Mouse (Mus musculus) MEL (cell line): ENCODE measurements around the gene Dyrk1b. TPM values are rescaled to one million over a fixed set of nuclear protein-coding genes. Genes with fewer than 3 reads are reported as not detected.
A peak's percentile ranks its signal among the peaks of the same experiment; 100 is the strongest.

Experiments
- DNase-seq: peaks from one replicate; pipeline ENCODE4 v3.0.0; 2011; ENCODE audit warnings: low read depth, low spot score
- H3K27ac ChIP-seq: 2 replicates; pipeline ENCODE4 v1.5.1; 2012; ENCODE audit warnings: low read depth, mild to moderate bottlenecking, control low read depth, low read length, moderate library complexity; ENCODE audit not compliant: control insufficient read depth
- H3K27me3 ChIP-seq, 2 experiments: fragments of 150-350 bp in 1 of 2; sonication (generic) in 1 of 2; 2 replicates each; pipeline ENCODE4 v1.6.1; 2012; ENCODE audit warnings: low read length in 2 of 2, mild to moderate bottlenecking in 2 of 2, improper control_type of control experiment in 1 of 2, moderate library complexity in 1 of 2; ENCODE audit not compliant: insufficient read depth in 2 of 2, control insufficient read depth in 1 of 2
- H3K36me3 ChIP-seq, 2 experiments: 2 replicates each; pipeline ENCODE4 v1.6.1; 2012 to 2014; ENCODE audit warnings: low read length in 2 of 2, improper control_type of control experiment in 1 of 2, inconsistent platforms in 1 of 2, mild to moderate bottlenecking in 1 of 2; ENCODE audit not compliant: insufficient read depth in 2 of 2, control insufficient read depth in 1 of 2
- H3K4me1 ChIP-seq, 2 experiments: fragments of 150-350 bp in 1 of 2; sonication (generic) in 1 of 2; 2 replicates each; pipeline ENCODE4 v1.6.1; 2012; ENCODE audit warnings: low read length in 2 of 2, improper control_type of control experiment in 1 of 2, mild to moderate bottlenecking in 1 of 2; ENCODE audit not compliant: insufficient read depth in 2 of 2, control insufficient read depth in 1 of 2
- H3K4me3 ChIP-seq, 2 experiments: fragments of 150-350 bp in 1 of 2; sonication (generic) in 1 of 2; 2 replicates each; pipeline ENCODE4 v1.5.1; 2012; ENCODE audit warnings: low read depth in 2 of 2, low read length in 2 of 2, mild to moderate bottlenecking in 2 of 2, moderate library complexity in 2 of 2, control low read depth in 1 of 2, improper control_type of control experiment in 1 of 2; ENCODE audit not compliant: control insufficient read depth in 1 of 2, insufficient read depth in 1 of 2
- H3K79me2 ChIP-seq: 2 replicates; pipeline ENCODE4 v1.6.1; 2012; ENCODE audit warnings: mild to moderate bottlenecking, low read length, moderate library complexity; ENCODE audit not compliant: control insufficient read depth, poor library complexity, insufficient read depth
- H3K9ac ChIP-seq: 2 replicates; pipeline ENCODE4 v1.6.1; 2012; ENCODE audit warnings: low read depth, mild to moderate bottlenecking, control low read depth, low read length, moderate library complexity; ENCODE audit not compliant: control insufficient read depth, poor library complexity, severe bottlenecking
- H3K9me3 ChIP-seq: fragments of 150-350 bp; sonication (generic); replicated peaks from 2 replicates; pipeline ENCODE4 v1.6.1; 2012; ENCODE audit warnings: mild to moderate bottlenecking, low read length, improper control_type of control experiment, moderate library complexity; ENCODE audit not compliant: insufficient read depth
- BHLHE40 ChIP-seq: IDR thresholded peaks from 2 replicates; pipeline ENCODE4 v1.6.1; 2012; ENCODE audit warnings: low read depth, mild to moderate bottlenecking, inconsistent platforms, low read length, improper control_type of control experiment, borderline replicate concordance
- CHD1 ChIP-seq: IDR thresholded peaks from 2 replicates; pipeline ENCODE4 v1.6.1; 2012; ENCODE audit warnings: low read depth, mild to moderate bottlenecking, inconsistent platforms, low read length, improper control_type of control experiment
- CTCF ChIP-seq, 3 experiments: IDR thresholded peaks in 2 of 3; conservative IDR thresholded peaks in 1 of 3; 2 replicates each; pipeline ENCODE4 v1.5.1; 2011 to 2012; ENCODE audit warnings: low read length in 3 of 3, low read depth in 2 of 3, mild to moderate bottlenecking in 2 of 3, improper control_type of control experiment in 1 of 3, inconsistent platforms in 1 of 3, mixed read lengths in 1 of 3, moderate library complexity in 1 of 3; ENCODE audit not compliant: control insufficient read depth in 1 of 3, insufficient read depth in 1 of 3, poor library complexity in 1 of 3, severe bottlenecking in 1 of 3
- E2F4 ChIP-seq: IDR thresholded peaks from 2 replicates; pipeline ENCODE4 v1.6.1; 2011; ENCODE audit warnings: low read depth, low read length, improper control_type of control experiment, borderline replicate concordance
- EP300 ChIP-seq, 2 experiments: IDR thresholded peaks; 2 replicates each; pipeline ENCODE4 v1.6.1; 2011; ENCODE audit warnings: improper control_type of control experiment in 2 of 2, low read length in 2 of 2, low read depth in 1 of 2, mild to moderate bottlenecking in 1 of 2
- GABPA ChIP-seq: IDR thresholded peaks from 2 replicates; pipeline ENCODE4 v1.6.1; 2012; ENCODE audit warnings: low read depth, mild to moderate bottlenecking, inconsistent platforms, low read length, improper control_type of control experiment, moderate library complexity
- GATA1 ChIP-seq: IDR thresholded peaks from 2 replicates; pipeline ENCODE4 v1.6.1; 2011; ENCODE audit warnings: low read depth, low read length, improper control_type of control experiment
- JUND ChIP-seq: IDR thresholded peaks from 2 replicates; pipeline ENCODE4 v1.6.1; 2011; ENCODE audit warnings: low read depth, mild to moderate bottlenecking, improper control_type of control experiment, low read length
- KAT2A ChIP-seq: conservative IDR thresholded peaks from 2 replicates; pipeline ENCODE4 v1.6.1; 2012; ENCODE audit warnings: low read depth, low read length, improper control_type of control experiment, inconsistent platforms
- MAFK ChIP-seq: IDR thresholded peaks from 2 replicates; pipeline ENCODE4 v1.6.1; 2011; ENCODE audit warnings: low read depth, mild to moderate bottlenecking, low read length, improper control_type of control experiment, borderline replicate concordance
- MAX ChIP-seq: IDR thresholded peaks from 2 replicates; pipeline ENCODE4 v1.6.1; 2011; ENCODE audit warnings: low read length, improper control_type of control experiment
- MAZ ChIP-seq: IDR thresholded peaks from 2 replicates; pipeline ENCODE4 v1.6.1; 2012; ENCODE audit warnings: low read depth, mild to moderate bottlenecking, inconsistent platforms, low read length, improper control_type of control experiment
- MEF2A ChIP-seq: IDR thresholded peaks from 2 replicates; pipeline ENCODE4 v1.6.1; 2014; ENCODE audit warnings: low read depth, mild to moderate bottlenecking, inconsistent platforms, low read length, improper control_type of control experiment; ENCODE audit not compliant: poor library complexity, insufficient replicate concordance, severe bottlenecking; ENCODE audit errors: extremely low read depth
- MYB ChIP-seq: IDR thresholded peaks from 2 replicates; pipeline ENCODE4 v1.6.1; 2011; ENCODE audit warnings: mild to moderate bottlenecking, low read depth, low read length, improper control_type of control experiment
- MYC ChIP-seq: IDR thresholded peaks from 2 replicates; pipeline ENCODE4 v1.6.1; 2011; ENCODE audit warnings: low read depth, mild to moderate bottlenecking, low read length, improper control_type of control experiment, moderate library complexity
- NELFE ChIP-seq: IDR thresholded peaks from 2 replicates; pipeline ENCODE4 v1.6.1; 2011; ENCODE audit warnings: low read depth, low read length, improper control_type of control experiment
- NRF1 ChIP-seq: IDR thresholded peaks from 2 replicates; pipeline ENCODE4 v1.6.1; 2014; ENCODE audit warnings: low read depth, mild to moderate bottlenecking, inconsistent platforms, low read length, improper control_type of control experiment, moderate library complexity; ENCODE audit not compliant: poor library complexity, insufficient read depth, severe bottlenecking
- POLR2A ChIP-seq, 2 experiments: IDR thresholded peaks; 2 replicates each; pipeline ENCODE4 v1.6.1; 2011 to 2012; ENCODE audit warnings: low read length in 2 of 2, mild to moderate bottlenecking in 2 of 2, control low read depth in 1 of 2, improper control_type of control experiment in 1 of 2, low read depth in 1 of 2, moderate library complexity in 1 of 2; ENCODE audit not compliant: control insufficient read depth in 1 of 2, insufficient read depth in 1 of 2, poor library complexity in 1 of 2
- RAD21 ChIP-seq: IDR thresholded peaks from 2 replicates; pipeline ENCODE4 v1.6.1; 2011; ENCODE audit warnings: mild to moderate bottlenecking, low read depth, low read length, improper control_type of control experiment
- RCOR1 ChIP-seq: IDR thresholded peaks from 2 replicates; pipeline ENCODE4 v1.6.1; 2012; ENCODE audit warnings: low read depth, mild to moderate bottlenecking, inconsistent platforms, low read length, improper control_type of control experiment
- SMC3 ChIP-seq: IDR thresholded peaks from 2 replicates; pipeline ENCODE4 v1.6.1; 2011; ENCODE audit warnings: low read depth, low read length, improper control_type of control experiment
- TAL1 ChIP-seq: IDR thresholded peaks from 2 replicates; pipeline ENCODE4 v1.6.1; 2012; ENCODE audit warnings: mild to moderate bottlenecking, inconsistent platforms, low read length, moderate library complexity, mixed read lengths
- TBP ChIP-seq: IDR thresholded peaks from 2 replicates; pipeline ENCODE4 v1.8.0; 2011; ENCODE audit warnings: low read depth, low read length, improper control_type of control experiment
- TCF12 ChIP-seq: IDR thresholded peaks from 2 replicates; pipeline ENCODE4 v1.6.1; 2014; ENCODE audit warnings: low read depth, mild to moderate bottlenecking, inconsistent platforms, low read length, improper control_type of control experiment, moderate library complexity
- UBTF ChIP-seq: IDR thresholded peaks from 2 replicates; pipeline ENCODE4 v1.6.1; 2012; ENCODE audit warnings: low read depth, mild to moderate bottlenecking, inconsistent platforms, low read length, improper control_type of control experiment, moderate library complexity, borderline replicate concordance; ENCODE audit not compliant: insufficient read depth
- USF1 ChIP-seq: IDR thresholded peaks from 2 replicates; pipeline ENCODE4 v1.6.1; 2014; ENCODE audit warnings: low read depth, mild to moderate bottlenecking, inconsistent platforms, low read length, improper control_type of control experiment, moderate library complexity
- ZKSCAN1 ChIP-seq: IDR thresholded peaks from 2 replicates; pipeline ENCODE4 v1.6.1; 2012; ENCODE audit warnings: low read depth, mild to moderate bottlenecking, inconsistent platforms, low read length, improper control_type of control experiment, moderate library complexity
- ZMIZ1 ChIP-seq: IDR thresholded peaks from 2 replicates; pipeline ENCODE4 v1.6.1; 2012; ENCODE audit warnings: low read depth, mild to moderate bottlenecking, inconsistent platforms, low read length, improper control_type of control experiment, moderate library complexity
- polyA plus RNA-seq, 2 experiments: library from polyadenylated mRNA; stranded (reverse) in 1 of 2; unstranded in 1 of 2; fragments of >175 nt in 1 of 2; fragments of >200 nt in 1 of 2; gene quantifications; 2 replicates each; pipeline versions ENCODE4 v1.2.1 to v1.2.4; 2012; ENCODE audit warnings: low replicate concordance in 2 of 2, low read depth in 1 of 2; ENCODE audit not compliant: insufficient read length in 2 of 2, insufficient read depth in 1 of 2, missing spikeins in 1 of 2
- total RNA-seq: library from RNA; depleted of rRNA; stranded (reverse); fragments of 300-350 nt; gene quantifications from 2 replicates; pipeline ENCODE4 v1.2.3, GENCODE M21; 2012

The Dyrk1b gene
- total and polyA plus RNA-seq, 3 experiments, result 0.85 to 0.89 TPM; not detected in 1

GRCm38 (mm10) chr7:28168320-28169115 lies 10.8 kb upstream of the Dyrk1b start (continued):
- TF ChIP-seq BHLHE40 (no peak), MAX (0 out of 2 replicates have a peak, but pooled peaks have one; percentile 52), JUND (no peak), RCOR1 (no peak), GABPA (no peak), ZKSCAN1 (no peak), SMC3 (peak; percentile 76), ZMIZ1 (no peak), TAL1 (no peak), TCF12 (peak; percentile 49), TBP (peak; percentile 83), MYB (no peak), CTCF (IDR thresholded peaks at IDR 0.05 in 2 of 3, conservative IDR thresholded peaks at IDR 0.05 in 1 of 3; ENCODE audit: control insufficient read depth in 1 of 3, insufficient read depth in 1 of 3, low read depth in 2 of 3, low read length in 3 of 3, poor library complexity in 1 of 3, severe bottlenecking in 1 of 3) (peak; percentile 78 to 91 (median 89)), MAFK (no peak), EP300 (IDR thresholded peaks at IDR 0.05; ENCODE audit: low read depth in 1 of 2, low read length in 2 of 2) (0 out of 4 replicates have a peak, but pooled peaks of 1 of the 2 experiments have one; percentile 45), MAZ (no peak), UBTF (no peak), RAD21 (peak; percentile 60), KAT2A (no peak), MYC (no peak), USF1 (no peak)

DNA sequence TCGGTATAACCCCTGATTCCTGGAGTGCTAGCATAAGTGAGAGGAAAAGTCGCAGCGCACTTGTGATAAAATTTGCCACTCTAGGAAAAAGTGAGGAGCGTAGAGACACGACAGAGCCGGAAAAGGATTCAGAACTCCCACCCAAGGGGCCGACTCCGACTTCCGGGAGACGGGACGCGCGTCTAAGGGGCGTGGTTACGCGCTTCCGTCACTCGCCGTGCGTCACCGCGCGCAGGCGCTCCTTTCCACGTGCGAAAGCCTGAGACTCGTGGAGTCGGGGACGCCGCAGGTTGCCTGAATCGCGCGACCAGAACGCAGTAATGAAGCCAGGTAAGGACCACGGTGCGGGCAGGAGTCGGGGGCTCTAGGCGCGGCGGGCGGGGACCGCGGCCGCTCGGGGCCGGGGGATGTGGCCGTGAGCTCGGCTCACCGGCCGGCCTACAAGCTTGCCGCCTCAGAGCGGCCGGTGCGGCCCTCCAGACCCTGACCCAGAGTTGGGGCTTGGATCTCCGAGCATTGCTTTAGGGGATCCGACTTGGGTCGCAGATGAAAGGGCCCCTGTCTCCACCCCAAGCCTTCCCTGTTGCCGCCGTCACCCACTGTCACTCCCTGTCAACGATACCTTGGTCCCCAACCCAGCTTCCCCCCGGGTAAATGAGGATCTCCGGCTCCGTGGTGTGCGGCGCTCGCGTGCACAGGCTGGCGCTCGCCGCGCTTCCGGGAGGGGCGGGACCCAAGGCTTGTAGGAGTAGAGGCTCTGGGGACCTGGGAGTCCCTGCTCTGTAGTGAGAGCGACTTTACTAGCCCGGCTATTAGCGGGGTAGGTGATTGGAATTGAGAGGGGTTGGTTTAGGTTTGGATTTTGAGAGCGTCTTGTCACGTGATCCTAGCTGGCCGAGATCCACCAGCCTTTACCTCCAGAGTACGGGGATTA lies 9.5 kb upstream of the Dyrk1b start, which contains the start of gene Fbl:
TSS of gene Fbl (plus strand) at position 222 of the 934 bp plus-strand sequence.
- Histone ChIP-seq H3K4me3 (peak within 1 kb of the TSS; percentile 77 to 98), H3K27me3 (no peaks in the 10 kb centered on the region), H3K27ac (peak within 1 kb of the TSS; percentile 91), H3K9ac (peak within 1 kb of the TSS; percentile 96), H3K4me1 (peaks cover 0 to 27% of the 10 kb centered on the region in 2 experiments; a peak in 3 of 4 replicates), H3K79me2 (peaks cover 56% of the 10 kb centered on the region), H3K36me3 (peaks cover 4 to 16% of the 10 kb centered on the region in 2 experiments), H3K9me3 (no peaks in the 10 kb centered on the region)
- DNase-seq, result peak; percentile 96
- TF ChIP-seq JUND (no peak), KAT2A (peak; percentile 45; the same call in 1 of the 2 replicates), MEF2A (no peak), USF1 (peak; percentile 88), CHD1 (no peak; the same call in 1 of the 2 replicates), TCF12 (peak; percentile 71), GATA1 (no peak), NELFE (peak; percentile 90), MYB (no peak), RCOR1 (no peak), CTCF (IDR thresholded peaks at IDR 0.05 in 2 of 3, conservative IDR thresholded peaks at IDR 0.05 in 1 of 3; ENCODE audit: control insufficient read depth in 1 of 3, insufficient read depth in 1 of 3, low read depth in 2 of 3, low read length in 3 of 3, poor library complexity in 1 of 3, severe bottlenecking in 1 of 3) (no peak), EP300 (IDR thresholded peaks at IDR 0.05; ENCODE audit: low read depth in 1 of 2, low read length in 2 of 2) (0 out of 4 replicates have a peak, but pooled peaks of 1 of the 2 experiments have one; percentile 10), POLR2A (IDR thresholded peaks at IDR 0.05; ENCODE audit: control insufficient read depth in 1 of 2, insufficient read depth in 1 of 2, low read depth in 1 of 2, low read length in 2 of 2, poor library complexity in 1 of 2) (peak; percentile 75 to 89), BHLHE40 (peak; percentile 61; the same call in 1 of the 2 replicates), NRF1 (peak; percentile 85), UBTF (no peak), MAZ (no peak; the same call in 1 of the 2 replicates), TAL1 (no peak), ZKSCAN1 (no peak), E2F4 (no peak)
